Mouse (Mus musculus) small intestine, adult 2 months (tissue): ENCODE measurements at regions not wholly inside any gene's neighbourhood (a gene's known extent, or its start where the extent isn't known, plus 50 kb on each side); places are given as distances from the start of the nearest gene placed in this dataset.
A peak's percentile ranks its signal among the peaks of the same experiment; 100 is the strongest.

ENCODE experiments used
- H3K27ac ChIP-seq: fragments of 200-500 bp; 2 replicates; pipeline ENCODE4 v1.5.1; 2012; ENCODE audit warnings: low read depth, low read length, control low read depth, inconsistent platforms; ENCODE audit not compliant: insufficient read depth
- H3K27me3 ChIP-seq: fragments of 200-500 bp; 2 replicates; pipeline ENCODE4 v1.6.1; 2012; ENCODE audit warnings: mild to moderate bottlenecking, moderate library complexity, low read length, inconsistent platforms; ENCODE audit not compliant: control insufficient read depth, insufficient read depth
- H3K36me3 ChIP-seq: fragments of 200-500 bp; 2 replicates; pipeline ENCODE4 v1.6.1; 2012; ENCODE audit warnings: mild to moderate bottlenecking, low read length, control low read depth, inconsistent platforms; ENCODE audit not compliant: control insufficient read depth, insufficient read depth
- H3K4me1 ChIP-seq: fragments of 200-500 bp; 2 replicates; pipeline ENCODE4 v1.6.1; 2012; ENCODE audit warnings: low read length, inconsistent platforms, mixed read lengths; ENCODE audit not compliant: control insufficient read depth, insufficient read depth, insufficient read length
- H3K4me3 ChIP-seq: fragments of 200-500 bp; 2 replicates; pipeline ENCODE4 v1.5.1; 2012; ENCODE audit warnings: low read depth, mild to moderate bottlenecking, control low read depth, inconsistent platforms, low read length, moderate library complexity
- CTCF ChIP-seq: fragments of 200-500 bp; IDR thresholded peaks from 2 replicates; pipeline ENCODE4 v1.5.1; 2012; ENCODE audit warnings: low read depth, mild to moderate bottlenecking, control low read depth, inconsistent platforms, low read length, moderate library complexity, mixed read lengths; ENCODE audit not compliant: insufficient replicate concordance, insufficient read length; ENCODE audit errors: extremely low read depth
- POLR2A ChIP-seq: fragments of 200-500 bp; IDR thresholded peaks from 2 replicates; pipeline ENCODE4 v1.6.1; 2012; ENCODE audit warnings: low read depth, mild to moderate bottlenecking, control low read depth, inconsistent platforms, low read length, moderate library complexity
- WGBS: fragments of 180-500 bp; shearing (Covaris S2); methylation state at CpG from one replicate; pipeline ENCODE4 v1.1.7; 2018; 5-methylcytosine and 5-hydroxymethylcytosine counted together

DNA sequence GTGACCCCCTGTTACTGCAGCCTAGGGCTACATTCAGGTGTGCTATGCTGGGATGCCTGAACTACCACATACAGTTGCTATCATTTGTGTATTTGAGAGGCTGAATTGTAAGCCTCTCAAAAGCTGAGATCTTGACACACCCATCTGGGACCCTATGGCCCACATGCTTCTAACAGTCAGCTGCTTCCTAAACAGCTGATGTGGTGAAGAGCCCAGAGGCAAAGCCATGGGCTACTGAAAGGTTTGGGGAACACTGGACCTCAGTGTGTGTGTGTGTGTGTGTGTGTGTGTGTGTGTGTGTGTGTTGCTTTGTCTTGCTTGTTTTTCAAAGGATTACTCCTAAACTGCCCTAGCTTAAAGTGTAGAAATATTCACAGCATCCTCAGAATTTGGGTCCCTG is 75.0 kb downstream of the Lbh start:
- no peaks in the 10 kb centered on the region for H3K27me3 ChIP-seq
- no peaks in the 10 kb centered on the region for H3K4me1 ChIP-seq
- no peak overlapping the region for H3K4me3 ChIP-seq
- TF ChIP-seq POLR2A (no peak), CTCF (no peak)
- no peaks in the 10 kb centered on the region for H3K36me3 ChIP-seq
- H3K27ac ChIP-seq = no peak overlapping the region

- no peaks in the 10 kb centered on the region for H3K27me3 ChIP-seq
- H3K27ac ChIP-seq = no peak overlapping the region
- 82% methylated on average over 7 of the region's 7 CpGs for WGBS
- no peak overlapping the region for H3K4me3 ChIP-seq
- no peaks in the 10 kb centered on the region for H3K4me1 ChIP-seq
- H3K36me3 ChIP-seq = no peaks in the 10 kb centered on the region
- TF ChIP-seq CTCF (no peak), POLR2A (no peak)
Observed at GRCm38 (mm10) chr17:72993626-72994025, 75.5 kb downstream of the Lbh start.

DNA sequence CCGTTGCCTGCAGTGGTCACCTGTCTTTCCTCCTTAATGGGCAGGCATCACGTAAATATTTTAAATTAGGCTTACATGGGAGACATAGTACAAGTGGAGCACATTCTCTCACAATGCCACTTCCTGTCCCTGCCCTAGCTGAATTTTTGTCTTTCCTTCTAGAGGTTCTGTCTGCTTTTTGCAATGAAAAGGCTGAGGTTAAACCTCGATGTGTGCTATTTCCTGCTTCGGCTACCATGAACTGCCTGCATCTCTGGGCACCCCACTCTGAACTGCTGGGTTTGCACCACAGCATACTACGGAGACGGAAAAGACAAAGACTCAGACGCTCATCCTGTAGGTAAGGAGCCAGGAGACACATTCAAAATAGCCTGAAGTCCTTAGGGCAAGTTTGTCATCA is 78.4 kb downstream of the Lbh start:
- H3K36me3 ChIP-seq = no peaks in the 10 kb centered on the region
- no peak overlapping the region for H3K4me3 ChIP-seq
- no peaks in the 10 kb centered on the region for H3K27me3 ChIP-seq
- TF ChIP-seq POLR2A = no peak
- no peak for TF ChIP-seq CTCF
- no peak overlapping the region for H3K27ac ChIP-seq
- 72% methylated on average over 7 of the region's 7 CpGs for WGBS
- no peaks in the 10 kb centered on the region for H3K4me1 ChIP-seq

GRCm38 (mm10) chr17:72997301-72997921 is 79.3 kb downstream of the Lbh start:
- WGBS = 42% methylated on average over 5 of the region's 5 CpGs
- Histone ChIP-seq H3K4me3 (no peak overlapping the region), H3K4me1 (no peaks in the 10 kb centered on the region), H3K36me3 (no peaks in the 10 kb centered on the region), H3K27me3 (no peaks in the 10 kb centered on the region), H3K27ac (no peak overlapping the region)
- no peak for TF ChIP-seq CTCF
- no peak for TF ChIP-seq POLR2A

DNA sequence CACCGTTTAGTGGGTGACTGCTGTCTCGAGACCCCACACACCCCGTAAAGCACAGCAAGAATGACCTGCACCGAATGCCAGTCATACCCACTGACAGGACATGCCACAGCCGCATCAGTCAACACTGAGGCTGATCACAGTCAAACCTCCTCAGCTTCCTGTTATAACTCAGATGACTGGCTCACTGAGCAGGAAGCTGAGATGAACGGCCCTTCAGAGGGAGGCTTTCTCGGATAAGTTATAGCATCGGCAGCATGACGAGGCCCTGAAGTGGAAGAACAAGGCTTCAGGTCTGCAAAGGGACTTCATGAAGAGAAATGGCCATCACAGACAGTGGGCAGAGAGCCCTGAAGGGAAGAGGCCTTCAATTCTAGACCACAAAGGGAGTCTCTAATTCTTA is 87.0 kb downstream of the Lbh start:
- Histone ChIP-seq H3K36me3 (no peaks in the 10 kb centered on the region), H3K27me3 (no peaks in the 10 kb centered on the region), H3K4me3 (no peak overlapping the region), H3K4me1 (peaks cover 2% of the 10 kb centered on the region), H3K27ac (no peak overlapping the region)
- TF ChIP-seq POLR2A = no peak
- WGBS = 75% methylated on average over 9 of the region's 9 CpGs

GRCm38 (mm10) chr17:73008901-73009300 is 90.8 kb downstream of the Lbh start:
- Histone ChIP-seq H3K4me3 (no peak overlapping the region), H3K27me3 (no peaks in the 10 kb centered on the region), H3K36me3 (no peaks in the 10 kb centered on the region), H3K4me1 (peaks cover 2% of the 10 kb centered on the region), H3K27ac (peak overlapping the region; percentile 52)
- TF ChIP-seq CTCF (peak; percentile 92; the same call in 1 of the 2 replicates), POLR2A (no peak)
- 45% methylated on average over 4 of the region's 4 CpGs for WGBS

DNA sequence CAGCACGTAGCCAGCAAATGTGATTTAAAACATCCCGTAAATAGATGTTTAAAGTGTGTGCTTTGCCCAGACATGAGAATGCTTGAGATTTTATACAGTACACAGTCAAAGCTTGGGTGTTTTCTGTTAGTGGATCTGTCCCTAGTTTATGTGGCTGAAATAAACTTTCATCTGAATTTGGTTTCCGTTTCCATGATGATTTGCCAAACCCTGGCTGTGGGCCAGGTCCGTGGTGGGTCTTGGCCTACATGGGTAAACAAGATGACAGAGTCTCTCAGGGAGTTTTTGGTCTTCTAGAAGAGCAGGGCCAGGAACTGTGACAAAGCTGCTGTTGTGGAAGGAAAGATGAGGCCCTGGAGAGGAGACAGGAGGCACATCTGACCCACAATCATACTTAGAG is 91.9 kb downstream of the Lbh start:
- peak overlapping the region; percentile 55; the same call in 1 of the 2 replicates for H3K27ac ChIP-seq
- 46% methylated on average over 4 of the region's 4 CpGs for WGBS

GRCm38 (mm10) chr17:73012356-73012755 is 94.3 kb downstream of the Lbh start:
- no peaks in the 10 kb centered on the region for H3K36me3 ChIP-seq
- 70% methylated on average over 6 of the region's 6 CpGs for WGBS
- no peaks in the 10 kb centered on the region for H3K27me3 ChIP-seq
- H3K27ac ChIP-seq = no peak overlapping the region
- no peak overlapping the region for H3K4me3 ChIP-seq
- H3K4me1 ChIP-seq = peaks cover 2% of the 10 kb centered on the region
- TF ChIP-seq CTCF (no peak), POLR2A (no peak)

More for the DNA sequence above, 91.9 kb downstream of the Lbh start:
- TF ChIP-seq CTCF (no peak), POLR2A (no peak)
- no peaks in the 10 kb centered on the region for H3K36me3 ChIP-seq
- H3K4me1 ChIP-seq = peaks cover 2% of the 10 kb centered on the region
- no peaks in the 10 kb centered on the region for H3K27me3 ChIP-seq
- H3K4me3 ChIP-seq = no peak overlapping the region
